Comparison of ENCODE assay signal across 17 mouse cellular contexts in genomic region chr1:46965996-46966916, GRCm38 (mm10).
DNase-seq lines count a peak whose midpoint lies in the region; ATAC-seq and TF ChIP-seq lines count a peak whose summit lies in the region.
"Had no signal": no experiment of that assay in that cellular context is flagged by ENCODE, and none has a peak within 500 bp of the region (broad histone marks: within the 10 kb centered on the region; RNA-seq: fewer than 3 reads in every experiment).

No protein-coding gene starts in this region.

- no peaks in the 10 kb centered on the region for H3K36me3 ChIP-seq in lung, embryonic 14.5 days (ENCODE audit: insufficient read depth)
- H3K36me3 ChIP-seq: forebrain, embryonic 12.5 days; heart, embryonic 10.5 days; limb, embryonic 15.5 days had no signal

- no peaks in the 10 kb centered on the region for H3K4me1 ChIP-seq in lung, embryonic 14.5 days (ENCODE audit: insufficient read depth)
- H3K4me1 ChIP-seq: forebrain, embryonic 12.5 days; limb, embryonic 15.5 days had no signal

- no peak overlapping the region for H3K27ac ChIP-seq in lung, embryonic 14.5 days (ENCODE audit: low read depth)
- H3K27ac ChIP-seq in left cerebral cortex, adult 2 months = peak overlapping the region; percentile 93
- H3K27ac ChIP-seq: forebrain, embryonic 12.5 days; heart, embryonic 10.5 days; limb, embryonic 15.5 days had no signal

- no peak overlapping the region for H3K4me3 ChIP-seq in lung, embryonic 14.5 days (ENCODE audit: low read depth, low read length)
- H3K4me3 ChIP-seq in left cerebral cortex, adult 2 months = no peak overlapping the region
- H3K4me3 ChIP-seq: forebrain, embryonic 12.5 days; heart, embryonic 10.5 days; limb, embryonic 15.5 days had no signal

- WGBS in lung, embryonic 14.5 days = 29% methylated on average over 5 of the region's 5 CpGs

- intact Hi-C loops in left cerebral cortex, adult 2 months (cut with DNase I) = loop anchor here (2.0 to 10.0 kb wide), 5 partner anchors 85 to 519 kb away; no protein-coding TSS in a partner anchor

- ATAC-seq in lung, embryonic 14.5 days (ENCODE audit: insufficient read depth) = no peak
- ATAC-seq: Patski had no signal

- no peaks in the 10 kb centered on the region for H3K27me3 ChIP-seq in lung, embryonic 14.5 days (ENCODE audit: insufficient read depth, low read length)
- H3K27me3 ChIP-seq: forebrain, embryonic 12.5 days; limb, embryonic 15.5 days had no signal

- DNase-seq in embryo, embryonic 10.5 days (ENCODE audit: low spot score) = peak; percentile 21
- DNase-seq in embryo, embryonic 11 days = no peak
- peak; percentile 11 for DNase-seq in lung, embryonic 14.5 days
- DNase-seq in lung, adult 18-20 months = no peak
- DNase-seq in left cerebral cortex, adult 2 months (ENCODE audit: extremely low spot score in 1 of 2, low spot score in 2 of 2) = no peak
- peak; percentile 32 to 53 for DNase-seq in right cerebral cortex, postnatal 10 days (ENCODE audit: low spot score in 2 of 2)
- DNase-seq in cerebellum, adult 18-20 months = no peak
- DNase-seq in kidney, adult 9 months = no peak
- DNase-seq: adrenal gland, adult 8-10 months; cerebellum, adult 9-11 months; gastrocnemius, postnatal 14 days; lung, adult 2 months; thymus, postnatal 36 days had no signal

- H3K9me3 ChIP-seq in lung, embryonic 14.5 days (ENCODE audit: low read depth, low read length) = no peaks in the 10 kb centered on the region
- H3K9me3 ChIP-seq: forebrain, embryonic 12.5 days; heart, embryonic 10.5 days; limb, embryonic 15.5 days had no signal

- H3K9ac ChIP-seq in lung, embryonic 14.5 days = no peak overlapping the region
- H3K9ac ChIP-seq: forebrain, embryonic 12.5 days; limb, embryonic 15.5 days had no signal

- no peak overlapping the region for H3K4me2 ChIP-seq in lung, embryonic 14.5 days
- H3K4me2 ChIP-seq: forebrain, embryonic 12.5 days; limb, embryonic 15.5 days had no signal

- no peak for TF ChIP-seq CTCF in lung, embryonic 14.5 days (IDR thresholded peaks at IDR 0.05; ENCODE audit: low read depth)
- no peak for TF ChIP-seq CTCF in left cerebral cortex, adult 2 months (IDR thresholded peaks at IDR 0.05)

Comparison
In these comparisons a context has a peak if more than half of its experiments do, and no peak if none do; other contexts are left out.
1. DNase-seq: peak in embryo, embryonic 10.5 days (single experiment), lung, embryonic 14.5 days (single experiment) and right cerebral cortex, postnatal 10 days (2 of 2); none in embryo, embryonic 11 days (single experiment), lung, adult 18-20 months (0 of 2), left cerebral cortex, adult 2 months (0 of 2), cerebellum, adult 18-20 months (0 of 2) and kidney, adult 9 months (single experiment).